Mouse (Mus musculus): ENCODE measurements around the gene Smim4. TPM values are rescaled to one million over a fixed set of nuclear protein-coding genes. Genes with fewer than 3 reads are reported as not detected.

Smim4 gene
- polyA plus RNA-seq, 1 experiment from 2014 or later = 69.3 TPM

DNA sequence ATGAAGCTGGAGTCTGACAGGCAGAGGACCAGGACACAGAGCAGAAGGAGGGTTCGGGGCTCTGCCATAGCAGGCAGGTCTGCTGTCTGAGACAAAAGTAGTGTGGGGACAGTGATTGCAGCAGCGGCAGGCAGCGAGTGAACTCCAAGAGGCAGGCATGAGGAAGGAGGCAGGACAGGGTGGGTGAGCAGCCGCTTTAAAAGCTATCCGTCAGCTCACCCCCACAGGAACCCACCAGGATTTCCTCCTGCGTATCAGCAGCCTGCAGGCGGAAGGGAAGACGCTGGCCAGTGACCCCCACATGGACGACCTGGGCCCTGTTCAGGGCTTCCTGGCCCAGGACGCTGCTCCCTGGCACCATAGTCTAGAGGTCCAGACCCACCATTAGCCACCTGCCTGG is 39.7 kb upstream of the Smim4 start, which contains the start of gene Stab1:
Stab1 (minus strand) TSS at position 217 of the 400 bp plus-strand sequence.
- H3K9ac ChIP-seq (replicated peaks; ENCODE audit: low read depth, low read length) = no peak within 1 kb of the TSS
- H3K4me2 ChIP-seq (ENCODE audit: low read depth, low read length) = no peak within 1 kb of the TSS
- peaks cover 33% of the 10 kb centered on the region for H3K36me3 ChIP-seq (ENCODE audit: control insufficient read depth, insufficient read depth, low read length)
- no peaks in the 10 kb centered on the region for H3K9me3 ChIP-seq (ENCODE audit: control insufficient read depth, low read length)
- no peak within 1 kb of the TSS for H3K4me3 ChIP-seq (ENCODE audit: low read depth, low read length)
- WGBS = 45% methylated on average over 10 of the region's 10 CpGs
- ATAC-seq (ENCODE audit: low read depth) = no peak
- H3K27me3 ChIP-seq (ENCODE audit: control insufficient read depth, insufficient read depth, low read length) = no peaks in the 10 kb centered on the region
- H3K4me1 ChIP-seq (ENCODE audit: control insufficient read depth, insufficient read depth, low read length) = peaks cover 3% of the 10 kb centered on the region; the same call in 1 of the 2 replicates
- no peak within 1 kb of the TSS for H3K27ac ChIP-seq (ENCODE audit: low read depth, low read length)

DNA sequence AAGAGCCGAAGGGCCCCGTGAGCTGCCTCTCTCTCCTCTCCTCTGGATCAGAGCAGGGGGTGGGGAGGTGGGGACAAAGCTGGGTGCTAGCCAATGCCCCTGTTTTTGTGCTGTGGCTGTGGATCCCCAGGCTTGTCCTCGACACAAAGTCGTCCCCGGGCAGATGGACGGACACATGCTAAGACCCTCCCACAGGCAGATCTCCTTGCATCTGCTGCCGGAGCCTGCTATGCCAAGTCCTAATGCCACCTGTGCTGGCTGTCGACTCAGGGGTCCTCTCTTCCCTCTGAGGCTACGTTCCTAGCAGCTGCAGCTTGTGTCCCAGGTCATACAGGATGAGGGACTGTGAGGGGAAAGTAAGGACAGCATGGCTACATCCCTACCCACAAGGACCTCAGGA is 38.1 kb upstream of the Smim4 start:
- no peak overlapping the region for H3K4me3 ChIP-seq (ENCODE audit: low read depth, low read length)
- H3K36me3 ChIP-seq (ENCODE audit: control insufficient read depth, insufficient read depth, low read length) = peaks cover 17% of the 10 kb centered on the region
- H3K4me1 ChIP-seq (ENCODE audit: control insufficient read depth, insufficient read depth, low read length) = peaks cover 3% of the 10 kb centered on the region; the same call in 1 of the 2 replicates
- 0 out of 2 replicates have a peak overlapping the region, but pooled peaks have one; percentile 11 for H3K9ac ChIP-seq (replicated peaks; ENCODE audit: low read depth, low read length)
- ATAC-seq (ENCODE audit: low read depth) = no peak
- H3K27me3 ChIP-seq (ENCODE audit: control insufficient read depth, insufficient read depth, low read length) = no peaks in the 10 kb centered on the region
- no peak overlapping the region for H3K27ac ChIP-seq (ENCODE audit: low read depth, low read length)
- no peak overlapping the region; the same call in 1 of the 2 replicates for H3K4me2 ChIP-seq (ENCODE audit: low read depth, low read length)
- 58% methylated on average over 9 of the region's 9 CpGs for WGBS
- no peaks in the 10 kb centered on the region for H3K9me3 ChIP-seq (ENCODE audit: control insufficient read depth, low read length)

DNA sequence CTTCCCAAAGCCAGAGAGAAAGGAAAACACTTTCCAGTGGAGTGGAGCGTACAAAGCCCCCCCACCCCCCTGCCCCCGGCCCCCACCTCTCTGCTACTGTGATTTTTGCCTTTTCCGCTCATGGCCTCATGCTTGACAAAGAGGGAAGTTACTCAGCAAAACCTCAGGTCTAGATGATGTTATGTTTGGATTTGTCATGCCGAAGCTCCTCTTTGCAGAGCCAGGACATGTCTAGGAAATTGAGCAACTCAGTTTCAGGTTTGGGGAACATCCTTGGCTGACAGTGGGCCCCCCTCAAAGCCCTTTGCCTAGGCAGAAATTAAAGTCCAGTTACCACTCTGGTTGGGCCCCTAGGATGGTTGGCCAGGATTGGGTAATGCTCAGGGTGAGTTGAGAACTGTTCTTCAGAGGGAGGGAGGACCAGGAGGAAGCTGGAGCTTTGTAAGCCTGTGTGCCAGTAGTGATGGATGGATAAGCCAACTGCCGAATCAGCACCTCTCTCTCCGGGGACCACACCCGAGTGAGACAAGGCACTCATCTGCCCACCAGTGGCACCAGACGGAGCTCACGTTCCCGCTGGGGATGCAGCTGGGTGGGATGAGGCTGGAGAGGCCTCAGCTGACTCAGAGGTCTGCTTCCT is 37.4 kb upstream of the Smim4 start:
- Histone ChIP-seq H3K4me3 (ENCODE audit: low read depth, low read length) (no peak overlapping the region), H3K4me1 (ENCODE audit: control insufficient read depth, insufficient read depth, low read length) (peaks cover 3% of the 10 kb centered on the region; the same call in 1 of the 2 replicates), H3K9ac (replicated peaks; ENCODE audit: low read depth, low read length) (no peak overlapping the region), H3K4me2 (ENCODE audit: low read depth, low read length) (peak overlapping the region; percentile 6; the same call in 1 of the 2 replicates), H3K27ac (ENCODE audit: low read depth, low read length) (no peak overlapping the region), H3K9me3 (ENCODE audit: control insufficient read depth, low read length) (no peaks in the 10 kb centered on the region), H3K27me3 (ENCODE audit: control insufficient read depth, insufficient read depth, low read length) (no peaks in the 10 kb centered on the region), H3K36me3 (ENCODE audit: control insufficient read depth, insufficient read depth, low read length) (peaks cover 10% of the 10 kb centered on the region)
- no peak for ATAC-seq (ENCODE audit: low read depth)
- 64% methylated on average over 10 of the region's 10 CpGs for WGBS

DNA sequence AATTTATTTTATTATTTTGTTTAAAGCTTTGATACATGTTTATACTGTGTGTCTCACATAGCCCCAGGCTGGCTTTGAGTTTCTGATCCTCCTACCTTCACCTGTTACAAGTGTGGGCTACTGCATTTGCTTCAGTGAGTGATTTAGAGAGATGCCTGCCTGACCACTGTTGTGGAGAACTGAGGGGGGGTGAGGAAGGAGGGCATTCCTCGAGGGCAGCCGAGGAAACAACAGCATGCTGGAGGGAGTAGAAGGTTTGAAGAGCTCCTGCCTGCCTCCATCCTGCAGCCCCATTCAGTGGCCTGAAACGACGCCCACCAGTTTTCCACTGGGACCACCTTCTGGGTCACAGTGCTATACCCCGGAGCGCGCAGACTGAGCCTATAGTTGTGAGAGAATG is 36.7 kb upstream of the Smim4 start:
- Histone ChIP-seq H3K36me3 (ENCODE audit: control insufficient read depth, insufficient read depth, low read length) (0 out of 2 replicates have a peak, but pooled peaks cover 6% of the 10 kb centered on the region), H3K9me3 (ENCODE audit: control insufficient read depth, low read length) (no peaks in the 10 kb centered on the region), H3K4me1 (ENCODE audit: control insufficient read depth, insufficient read depth, low read length) (peaks cover 3% of the 10 kb centered on the region; the same call in 1 of the 2 replicates), H3K27me3 (ENCODE audit: control insufficient read depth, insufficient read depth, low read length) (no peaks in the 10 kb centered on the region), H3K4me2 (ENCODE audit: low read depth, low read length) (no peak overlapping the region), H3K4me3 (ENCODE audit: low read depth, low read length) (no peak overlapping the region), H3K27ac (ENCODE audit: low read depth, low read length) (no peak overlapping the region), H3K9ac (replicated peaks; ENCODE audit: low read depth, low read length) (no peak overlapping the region)
- 62% methylated on average over 7 of the region's 7 CpGs for WGBS
- ATAC-seq (ENCODE audit: low read depth) = no peak

DNA sequence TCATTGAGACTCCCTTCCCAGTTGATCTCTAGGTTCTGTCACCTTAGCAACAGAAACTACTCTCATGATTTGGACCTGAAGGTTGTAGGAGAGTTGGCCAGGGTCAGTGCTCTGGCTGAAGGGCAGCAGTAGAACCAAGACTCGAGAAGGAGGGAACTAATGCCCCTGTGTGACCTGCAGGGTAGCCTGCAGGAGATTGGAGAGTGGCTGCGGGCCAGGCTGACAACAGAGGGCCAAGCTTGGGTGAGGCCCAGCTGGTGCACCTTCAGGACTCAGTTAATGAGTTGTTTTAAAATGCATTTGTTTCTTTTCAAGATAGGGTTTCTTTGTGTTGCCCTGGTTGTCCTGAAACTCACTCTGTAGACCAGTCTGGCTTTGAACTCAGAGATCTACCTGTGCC is 36.3 kb upstream of the Smim4 start:
- H3K27ac ChIP-seq (ENCODE audit: low read depth, low read length) = no peak overlapping the region
- no peaks in the 10 kb centered on the region for H3K27me3 ChIP-seq (ENCODE audit: control insufficient read depth, insufficient read depth, low read length)
- H3K4me3 ChIP-seq (ENCODE audit: low read depth, low read length) = no peak overlapping the region
- peaks cover 3% of the 10 kb centered on the region; the same call in 1 of the 2 replicates for H3K4me1 ChIP-seq (ENCODE audit: control insufficient read depth, insufficient read depth, low read length)
- no peak overlapping the region for H3K4me2 ChIP-seq (ENCODE audit: low read depth, low read length)
- 73% methylated on average over 2 of the region's 2 CpGs for WGBS
- 0 out of 2 replicates have a peak, but pooled peaks cover 1% of the 10 kb centered on the region for H3K36me3 ChIP-seq (ENCODE audit: control insufficient read depth, insufficient read depth, low read length)
- no peak for ATAC-seq (ENCODE audit: low read depth)
- no peak overlapping the region for H3K9ac ChIP-seq (replicated peaks; ENCODE audit: low read depth, low read length)
- H3K9me3 ChIP-seq (ENCODE audit: control insufficient read depth, low read length) = no peaks in the 10 kb centered on the region

DNA sequence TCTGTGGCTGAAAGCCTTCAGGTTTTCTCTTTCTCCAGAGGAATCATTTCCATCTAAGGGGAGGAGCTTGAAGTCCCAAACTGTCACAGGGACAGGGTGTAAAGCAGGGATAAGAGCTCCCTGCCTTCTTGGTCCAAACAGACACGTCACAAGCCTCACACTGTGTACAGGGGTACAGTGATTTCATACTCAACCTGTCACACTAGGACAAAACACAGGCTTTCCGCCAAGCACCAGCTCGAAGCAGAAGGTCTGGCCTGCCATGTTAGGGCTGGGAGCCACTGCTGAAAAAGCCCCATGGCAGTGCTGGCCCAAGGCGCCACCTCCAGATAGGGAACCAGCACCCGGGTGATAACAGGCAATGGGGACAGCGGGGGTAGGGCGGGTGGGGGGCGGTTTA is 35.3 kb upstream of the Smim4 start:
- ATAC-seq (ENCODE audit: low read depth) = no peak
- Histone ChIP-seq H3K4me3 (ENCODE audit: low read depth, low read length) (no peak overlapping the region), H3K9ac (replicated peaks; ENCODE audit: low read depth, low read length) (no peak overlapping the region), H3K27me3 (ENCODE audit: control insufficient read depth, insufficient read depth, low read length) (no peaks in the 10 kb centered on the region), H3K9me3 (ENCODE audit: control insufficient read depth, low read length) (no peaks in the 10 kb centered on the region), H3K27ac (ENCODE audit: low read depth, low read length) (no peak overlapping the region), H3K4me1 (ENCODE audit: control insufficient read depth, insufficient read depth, low read length) (peaks cover 3% of the 10 kb centered on the region; the same call in 1 of the 2 replicates), H3K4me2 (ENCODE audit: low read depth, low read length) (no peak overlapping the region), H3K36me3 (ENCODE audit: control insufficient read depth, insufficient read depth, low read length) (no peaks in the 10 kb centered on the region)
- 90% methylated on average over 8 of the region's 8 CpGs for WGBS

DNA sequence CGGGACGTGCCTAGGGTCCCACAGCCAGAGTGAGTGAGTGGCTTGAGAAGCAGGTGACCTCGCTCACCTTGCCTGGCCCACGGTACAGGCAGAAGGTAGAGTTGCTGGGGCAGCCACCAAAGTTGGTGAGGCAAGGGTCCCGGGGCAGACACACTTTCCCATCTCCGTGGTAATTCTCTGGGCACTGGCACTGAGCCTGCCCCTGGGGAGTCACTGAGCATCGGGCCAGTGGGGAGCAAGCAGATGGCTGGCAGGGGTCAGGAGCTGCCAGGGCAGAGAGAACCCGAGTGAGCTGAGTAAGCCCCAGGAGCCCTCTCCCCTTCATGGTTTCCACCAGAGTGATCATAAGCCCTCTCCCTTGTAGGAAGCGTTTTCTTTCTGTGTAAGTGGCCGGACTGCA is 32.9 kb upstream of the Smim4 start:
- H3K27me3 ChIP-seq (ENCODE audit: control insufficient read depth, insufficient read depth, low read length) = no peaks in the 10 kb centered on the region
- no peak overlapping the region for H3K4me3 ChIP-seq (ENCODE audit: low read depth, low read length)
- H3K27ac ChIP-seq (ENCODE audit: low read depth, low read length) = no peak overlapping the region
- H3K9ac ChIP-seq (replicated peaks; ENCODE audit: low read depth, low read length) = no peak overlapping the region
- no peak overlapping the region for H3K4me2 ChIP-seq (ENCODE audit: low read depth, low read length)
- peaks cover 3% of the 10 kb centered on the region; the same call in 1 of the 2 replicates for H3K4me1 ChIP-seq (ENCODE audit: control insufficient read depth, insufficient read depth, low read length)
- no peaks in the 10 kb centered on the region for H3K9me3 ChIP-seq (ENCODE audit: control insufficient read depth, low read length)
- ATAC-seq (ENCODE audit: low read depth) = no peak
- no peaks in the 10 kb centered on the region for H3K36me3 ChIP-seq (ENCODE audit: control insufficient read depth, insufficient read depth, low read length)
- 75% methylated on average over 10 of the region's 10 CpGs for WGBS

DNA sequence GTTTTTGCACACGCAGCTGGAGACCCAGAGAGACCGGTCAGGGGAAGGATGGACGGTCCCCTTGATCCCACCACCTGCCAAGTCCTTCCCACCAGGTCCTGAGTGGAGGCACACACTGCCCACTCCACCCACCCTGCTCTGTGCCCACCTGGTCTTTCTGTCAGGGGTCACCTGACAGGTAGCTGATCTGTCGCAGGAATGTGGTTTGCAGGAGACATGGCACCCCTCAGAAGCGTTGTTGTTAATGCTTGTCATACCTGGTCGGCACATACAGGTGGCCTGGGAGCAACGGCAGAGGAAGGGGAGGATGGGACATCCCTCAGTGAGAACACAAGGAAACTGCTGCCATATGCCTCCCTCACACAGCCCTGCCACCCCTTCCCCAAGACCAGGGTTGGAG is 32.4 kb upstream of the Smim4 start:
- Histone ChIP-seq H3K4me2 (ENCODE audit: low read depth, low read length) (no peak overlapping the region), H3K9ac (replicated peaks; ENCODE audit: low read depth, low read length) (no peak overlapping the region), H3K4me3 (ENCODE audit: low read depth, low read length) (no peak overlapping the region), H3K27ac (ENCODE audit: low read depth, low read length) (no peak overlapping the region), H3K27me3 (ENCODE audit: control insufficient read depth, insufficient read depth, low read length) (no peaks in the 10 kb centered on the region), H3K4me1 (ENCODE audit: control insufficient read depth, insufficient read depth, low read length) (peaks cover under 1% of the 10 kb centered on the region; the same call in 1 of the 2 replicates), H3K9me3 (ENCODE audit: control insufficient read depth, low read length) (no peaks in the 10 kb centered on the region), H3K36me3 (ENCODE audit: control insufficient read depth, insufficient read depth, low read length) (no peaks in the 10 kb centered on the region)
- ATAC-seq (ENCODE audit: low read depth) = no peak
- 86% methylated on average over 7 of the region's 7 CpGs for WGBS
